Mouse (Mus musculus): Measurements from ENCODE around the gene Exosc9.
"Not testable (repeated sequence)": the region's sequence is repeated elsewhere in the genome, so short reads cannot be mapped to it uniquely, and the experiment has no call there.

DNA sequence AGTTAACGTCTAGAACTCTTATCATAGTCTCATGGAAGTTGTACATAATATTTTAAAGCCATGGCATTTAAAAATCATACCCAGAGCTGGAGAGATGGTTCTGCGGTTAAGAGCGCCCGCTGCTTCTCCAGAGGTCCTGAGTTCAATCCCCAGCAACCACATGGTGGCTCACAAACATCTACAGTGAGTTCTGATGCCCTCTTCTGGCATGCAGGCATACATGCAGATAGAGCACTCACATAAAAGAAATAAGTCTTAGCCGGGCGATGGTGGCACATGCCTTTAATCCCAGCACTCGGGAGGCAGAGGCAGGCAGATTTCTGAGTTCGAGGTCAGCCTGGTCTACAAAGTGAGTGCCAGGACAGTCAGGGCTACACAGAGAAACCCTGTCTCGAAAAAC, 47.4 kb downstream of the Exosc9 start:
- peak; percentile 42 for TF ChIP-seq CTCF (IDR thresholded peaks at IDR 0.05; ENCODE audit: low read depth)
- TF ChIP-seq EP300 (IDR thresholded peaks at IDR 0.05; ENCODE audit: low read depth), result not testable (repeated sequence)
